Mouse (Mus musculus) myocyte (in vitro differentiated cells): ENCODE results near the gene Smarca4.

ENCODE experiments used
- MYOD1 ChIP-seq, 3 experiments: IDR thresholded peaks; one replicate each; pipeline ENCODE4 v1.6.1; 2011; ENCODE audit warnings: control low read depth in 2 of 3, low read depth in 2 of 3, mild to moderate bottlenecking in 2 of 3, moderate library complexity in 1 of 3; ENCODE audit not compliant: insufficient read length in 2 of 3, control insufficient read depth in 1 of 3
- MYOG ChIP-seq, 3 experiments: IDR thresholded peaks; one replicate each; pipeline ENCODE4 v1.6.1; 2011; ENCODE audit warnings: control low read depth in 2 of 3, low read depth in 2 of 3, mild to moderate bottlenecking in 2 of 3; ENCODE audit not compliant: insufficient read length in 2 of 3, control insufficient read depth in 1 of 3, insufficient read depth in 1 of 3
- POLR2A ChIP-seq: IDR thresholded peaks from one replicate; pipeline ENCODE4 v1.6.1; 2011; ENCODE audit warnings: low read depth, mild to moderate bottlenecking, control low read depth, moderate library complexity; ENCODE audit not compliant: insufficient read length
- REST ChIP-seq: IDR thresholded peaks from one replicate; pipeline ENCODE4 v1.6.1; 2011; ENCODE audit warnings: mild to moderate bottlenecking, control low read depth, moderate library complexity; ENCODE audit not compliant: insufficient read depth, insufficient read length
- USF1 ChIP-seq: IDR thresholded peaks from one replicate; pipeline ENCODE4 v1.6.1; 2011; ENCODE audit warnings: low read depth, mild to moderate bottlenecking, control low read depth, moderate library complexity

DNA sequence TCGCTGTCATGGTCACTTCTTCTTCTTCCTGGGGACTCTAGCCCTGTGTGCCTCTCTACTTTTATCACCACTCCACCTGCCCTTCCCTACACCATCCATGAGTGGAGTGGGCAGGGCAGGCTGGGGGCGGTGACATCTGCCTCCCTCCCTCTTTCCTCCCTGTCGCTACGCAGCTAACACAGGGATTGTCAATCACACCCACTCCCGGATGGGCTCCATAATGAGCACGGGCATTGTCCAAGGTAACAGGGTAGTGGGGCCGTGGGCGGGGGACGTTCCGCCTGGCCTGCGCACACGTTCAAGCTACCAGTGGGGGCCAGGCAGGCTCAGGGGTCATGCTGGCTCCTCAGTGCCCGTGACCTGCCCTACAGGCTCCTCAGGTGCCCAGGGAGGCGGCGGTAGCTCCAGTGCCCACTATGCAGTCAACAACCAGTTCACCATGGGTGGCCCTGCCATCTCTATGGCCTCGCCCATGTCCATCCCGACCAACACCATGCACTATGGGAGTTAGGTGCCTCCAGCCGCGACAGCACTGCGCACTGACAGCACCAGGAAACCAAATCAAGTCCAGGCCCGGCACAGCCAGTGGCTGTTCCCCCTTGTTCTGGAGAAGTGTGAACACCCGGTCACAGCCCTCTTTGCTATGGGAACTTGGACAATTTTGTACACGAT, 28.2 kb upstream of the Smarca4 start:
- TF ChIP-seq POLR2A (peak; percentile 11), USF1 (no peak), REST (no peak), MYOG (IDR thresholded peaks at IDR 0.05; ENCODE audit: control insufficient read depth in 1 of 3, insufficient read depth in 1 of 3, insufficient read length in 2 of 3, low read depth in 2 of 3) (no peak), MYOD1 (IDR thresholded peaks at IDR 0.05; ENCODE audit: control insufficient read depth in 1 of 3, insufficient read length in 2 of 3, low read depth in 2 of 3) (no peak)
